Mouse (Mus musculus) megakaryocyte-erythroid progenitor cell, adult 5 weeks (primary cell): ENCODE measurements around the gene Bhlhe41. TPM values are rescaled to one million over a fixed set of nuclear protein-coding genes. Genes with fewer than 3 reads are reported as not detected.

Experiments
- polyA plus RNA-seq: library from polyadenylated mRNA; stranded (reverse); fragments of >175 nt; gene quantifications from 2 replicates; pipeline ENCODE4 v1.2.3, GENCODE M21; 2012

The Bhlhe41 gene
- polyA plus RNA-seq: 0.95 and 1.2 TPM in 2 replicates

GRCm38 (mm10) chr6:145865289-145865885, at the start of gene Bhlhe41:
Gene Bhlhe41, minus strand, starts transcription at chr6:145865558.

Other genes with a start within 250 kb of the Bhlhe41 start
- gene Tuba3b, start 249.8 kb downstream of the Bhlhe41 start, polyA plus RNA-seq: not detected in 2 replicates
- gene Rassf8, start 118.8 kb downstream of the Bhlhe41 start, polyA plus RNA-seq: 4.5 and 5.1 TPM in 2 replicates
- gene Sspn, start 66.1 kb upstream of the Bhlhe41 start, polyA plus RNA-seq: not detected in 2 replicates